Mouse (Mus musculus): Measurements from ENCODE around the gene Tdrd7.

Gene Tdrd7

GRCm38 (mm10) chr4:46041761-46042504 is 76.8 kb downstream of the Tdrd7 start:
- no peak for DNase-seq (ENCODE audit: low spot score in 2 of 2)

GRCm38 (mm10) chr4:46042505-46042850 is 77.3 kb downstream of the Tdrd7 start:
- DNase-seq (ENCODE audit: low spot score in 2 of 2) = no peak

GRCm38 (mm10) chr4:46043361-46043760 is 78.2 kb downstream of the Tdrd7 start:
- no peak for DNase-seq (ENCODE audit: low spot score in 2 of 2)

GRCm38 (mm10) chr4:46047971-46048370 is 82.8 kb downstream of the Tdrd7 start:
- DNase-seq (ENCODE audit: low spot score in 2 of 2) = no peak

GRCm38 (mm10) chr4:46048418-46048817 is 83.3 kb downstream of the Tdrd7 start:
- DNase-seq (ENCODE audit: low spot score in 2 of 2) = no peak

- no peak for DNase-seq (ENCODE audit: low spot score in 2 of 2)
These were observed 88.4 kb downstream of the Tdrd7 start for GRCm38 (mm10) chr4:46053323-46054107.

- no peak for DNase-seq (ENCODE audit: low spot score in 2 of 2)
These were observed 91.0 kb downstream of the Tdrd7 start for GRCm38 (mm10) chr4:46056163-46056562.

- no peak for DNase-seq (ENCODE audit: low spot score in 2 of 2)
These were observed 96.3 kb downstream of the Tdrd7 start for GRCm38 (mm10) chr4:46061259-46061962.

- DNase-seq (ENCODE audit: low spot score in 2 of 2) = no peak
These were observed 98.7 kb downstream of the Tdrd7 start for GRCm38 (mm10) chr4:46063841-46064240.

GRCm38 (mm10) chr4:46064263-46064662 is 99.1 kb downstream of the Tdrd7 start:
- DNase-seq (ENCODE audit: low spot score in 2 of 2) = no peak

- no peak for DNase-seq (ENCODE audit: low spot score in 2 of 2)
These were observed 99.8 kb downstream of the Tdrd7 start for GRCm38 (mm10) chr4:46064961-46065360.

GRCm38 (mm10) chr4:46065695-46066340 is 100.7 kb downstream of the Tdrd7 start:
- DNase-seq (ENCODE audit: low spot score in 2 of 2) = no peak

- DNase-seq (ENCODE audit: low spot score in 2 of 2) = no peak
These were observed 102.9 kb downstream of the Tdrd7 start for GRCm38 (mm10) chr4:46068060-46068459.

- DNase-seq (ENCODE audit: low spot score in 2 of 2) = no peak
These were observed 103.4 kb downstream of the Tdrd7 start for GRCm38 (mm10) chr4:46068573-46068972.

- DNase-seq (ENCODE audit: low spot score in 2 of 2) = no peak
These were observed 104.8 kb downstream of the Tdrd7 start for GRCm38 (mm10) chr4:46069851-46070482.

GRCm38 (mm10) chr4:46072631-46073030 is 107.5 kb downstream of the Tdrd7 start:
- DNase-seq (ENCODE audit: low spot score in 2 of 2) = no peak

- no peak for DNase-seq (ENCODE audit: low spot score in 2 of 2)
These were observed 108.6 kb downstream of the Tdrd7 start for GRCm38 (mm10) chr4:46073736-46074135.

- DNase-seq (ENCODE audit: low spot score in 2 of 2) = no peak
These were observed 110.5 kb downstream of the Tdrd7 start for GRCm38 (mm10) chr4:46075664-46076063.

GRCm38 (mm10) chr4:46076892-46077291 is 111.8 kb downstream of the Tdrd7 start:
- no peak for DNase-seq (ENCODE audit: low spot score in 2 of 2)

- DNase-seq (ENCODE audit: low spot score in 2 of 2) = no peak
These were observed 115.1 kb downstream of the Tdrd7 start for GRCm38 (mm10) chr4:46080261-46080660.

- DNase-seq (ENCODE audit: low spot score in 2 of 2) = no peak
These were observed 117.4 kb downstream of the Tdrd7 start for GRCm38 (mm10) chr4:46082555-46082954.
